Mouse (Mus musculus) MEL (cell line): ENCODE measurements around the gene Caml. TPM values are rescaled to one million over a fixed set of nuclear protein-coding genes. Genes with fewer than 3 reads are reported as not detected.

Experiments
- DNase-seq: peaks from one replicate; pipeline ENCODE4 v3.0.0; 2011; ENCODE audit warnings: low read depth, low spot score
- H3K27ac ChIP-seq: 2 replicates; pipeline ENCODE4 v1.5.1; 2012; ENCODE audit warnings: low read depth, mild to moderate bottlenecking, control low read depth, low read length, moderate library complexity; ENCODE audit not compliant: control insufficient read depth
- H3K27me3 ChIP-seq, 2 experiments: fragments of 150-350 bp in 1 of 2; sonication (generic) in 1 of 2; 2 replicates each; pipeline ENCODE4 v1.6.1; 2012; ENCODE audit warnings: low read length in 2 of 2, mild to moderate bottlenecking in 2 of 2, improper control_type of control experiment in 1 of 2, moderate library complexity in 1 of 2; ENCODE audit not compliant: insufficient read depth in 2 of 2, control insufficient read depth in 1 of 2
- H3K36me3 ChIP-seq, 2 experiments: 2 replicates each; pipeline ENCODE4 v1.6.1; 2012 to 2014; ENCODE audit warnings: low read length in 2 of 2, improper control_type of control experiment in 1 of 2, inconsistent platforms in 1 of 2, mild to moderate bottlenecking in 1 of 2; ENCODE audit not compliant: insufficient read depth in 2 of 2, control insufficient read depth in 1 of 2
- H3K4me1 ChIP-seq, 2 experiments: fragments of 150-350 bp in 1 of 2; sonication (generic) in 1 of 2; 2 replicates each; pipeline ENCODE4 v1.6.1; 2012; ENCODE audit warnings: low read length in 2 of 2, improper control_type of control experiment in 1 of 2, mild to moderate bottlenecking in 1 of 2; ENCODE audit not compliant: insufficient read depth in 2 of 2, control insufficient read depth in 1 of 2
- H3K4me3 ChIP-seq, 2 experiments: fragments of 150-350 bp in 1 of 2; sonication (generic) in 1 of 2; 2 replicates each; pipeline ENCODE4 v1.5.1; 2012; ENCODE audit warnings: low read depth in 2 of 2, low read length in 2 of 2, mild to moderate bottlenecking in 2 of 2, moderate library complexity in 2 of 2, control low read depth in 1 of 2, improper control_type of control experiment in 1 of 2; ENCODE audit not compliant: control insufficient read depth in 1 of 2, insufficient read depth in 1 of 2
- H3K79me2 ChIP-seq: 2 replicates; pipeline ENCODE4 v1.6.1; 2012; ENCODE audit warnings: mild to moderate bottlenecking, low read length, moderate library complexity; ENCODE audit not compliant: control insufficient read depth, poor library complexity, insufficient read depth
- H3K9ac ChIP-seq: 2 replicates; pipeline ENCODE4 v1.6.1; 2012; ENCODE audit warnings: low read depth, mild to moderate bottlenecking, control low read depth, low read length, moderate library complexity; ENCODE audit not compliant: control insufficient read depth, poor library complexity, severe bottlenecking
- H3K9me3 ChIP-seq: fragments of 150-350 bp; sonication (generic); replicated peaks from 2 replicates; pipeline ENCODE4 v1.6.1; 2012; ENCODE audit warnings: mild to moderate bottlenecking, low read length, improper control_type of control experiment, moderate library complexity; ENCODE audit not compliant: insufficient read depth
- BHLHE40 ChIP-seq: IDR thresholded peaks from 2 replicates; pipeline ENCODE4 v1.6.1; 2012; ENCODE audit warnings: low read depth, mild to moderate bottlenecking, inconsistent platforms, low read length, improper control_type of control experiment, borderline replicate concordance
- CHD2 ChIP-seq: IDR thresholded peaks from 2 replicates; pipeline ENCODE4 v1.6.1; 2011; ENCODE audit warnings: low read length, improper control_type of control experiment
- ETS1 ChIP-seq: IDR thresholded peaks from 2 replicates; pipeline ENCODE4 v1.6.1; 2012; ENCODE audit warnings: low read depth, mild to moderate bottlenecking, inconsistent platforms, low read length, improper control_type of control experiment, moderate library complexity
- GABPA ChIP-seq: IDR thresholded peaks from 2 replicates; pipeline ENCODE4 v1.6.1; 2012; ENCODE audit warnings: low read depth, mild to moderate bottlenecking, inconsistent platforms, low read length, improper control_type of control experiment, moderate library complexity
- GATA1 ChIP-seq: IDR thresholded peaks from 2 replicates; pipeline ENCODE4 v1.6.1; 2011; ENCODE audit warnings: low read depth, low read length, improper control_type of control experiment
- HCFC1 ChIP-seq: IDR thresholded peaks from 2 replicates; pipeline ENCODE4 v1.6.1; 2012; ENCODE audit warnings: low read depth, mild to moderate bottlenecking, inconsistent platforms, low read length, improper control_type of control experiment, moderate library complexity
- KAT2A ChIP-seq: conservative IDR thresholded peaks from 2 replicates; pipeline ENCODE4 v1.6.1; 2012; ENCODE audit warnings: low read depth, low read length, improper control_type of control experiment, inconsistent platforms
- MAZ ChIP-seq: IDR thresholded peaks from 2 replicates; pipeline ENCODE4 v1.6.1; 2012; ENCODE audit warnings: low read depth, mild to moderate bottlenecking, inconsistent platforms, low read length, improper control_type of control experiment
- MYC ChIP-seq: IDR thresholded peaks from 2 replicates; pipeline ENCODE4 v1.6.1; 2011; ENCODE audit warnings: low read depth, mild to moderate bottlenecking, low read length, improper control_type of control experiment, moderate library complexity
- POLR2AphosphoS5 ChIP-seq: IDR thresholded peaks from 2 replicates; pipeline ENCODE4 v1.6.1; 2012; ENCODE audit warnings: low read depth, borderline replicate concordance, mild to moderate bottlenecking, inconsistent platforms, low read length, moderate library complexity, mixed read lengths
- RAD21 ChIP-seq: IDR thresholded peaks from 2 replicates; pipeline ENCODE4 v1.6.1; 2011; ENCODE audit warnings: mild to moderate bottlenecking, low read depth, low read length, improper control_type of control experiment
- RCOR1 ChIP-seq: IDR thresholded peaks from 2 replicates; pipeline ENCODE4 v1.6.1; 2012; ENCODE audit warnings: low read depth, mild to moderate bottlenecking, inconsistent platforms, low read length, improper control_type of control experiment
- SIN3A ChIP-seq: IDR thresholded peaks from 2 replicates; pipeline ENCODE4 v1.6.1; 2012; ENCODE audit warnings: low read length, improper control_type of control experiment, inconsistent platforms
- TAL1 ChIP-seq: IDR thresholded peaks from 2 replicates; pipeline ENCODE4 v1.6.1; 2012; ENCODE audit warnings: mild to moderate bottlenecking, inconsistent platforms, low read length, moderate library complexity, mixed read lengths
- TBP ChIP-seq: IDR thresholded peaks from 2 replicates; pipeline ENCODE4 v1.8.0; 2011; ENCODE audit warnings: low read depth, low read length, improper control_type of control experiment
- USF1 ChIP-seq: IDR thresholded peaks from 2 replicates; pipeline ENCODE4 v1.6.1; 2014; ENCODE audit warnings: low read depth, mild to moderate bottlenecking, inconsistent platforms, low read length, improper control_type of control experiment, moderate library complexity
- USF2 ChIP-seq, 2 experiments: IDR thresholded peaks; 2 replicates each; pipeline ENCODE4 v1.6.1; 2011 to 2012; ENCODE audit warnings: improper control_type of control experiment in 2 of 2, low read length in 2 of 2, borderline replicate concordance in 1 of 2, inconsistent platforms in 1 of 2, low read depth in 1 of 2, mild to moderate bottlenecking in 1 of 2; ENCODE audit not compliant: insufficient read depth in 1 of 2
- ZC3H11A ChIP-seq: IDR thresholded peaks from 2 replicates; pipeline ENCODE4 v1.6.1; 2012; ENCODE audit warnings: low read depth, mild to moderate bottlenecking, inconsistent platforms, low read length, improper control_type of control experiment
- ZKSCAN1 ChIP-seq: IDR thresholded peaks from 2 replicates; pipeline ENCODE4 v1.6.1; 2012; ENCODE audit warnings: low read depth, mild to moderate bottlenecking, inconsistent platforms, low read length, improper control_type of control experiment, moderate library complexity
- ZNF384 ChIP-seq: IDR thresholded peaks from 2 replicates; pipeline ENCODE4 v1.6.1; 2012; ENCODE audit warnings: low read depth, mild to moderate bottlenecking, inconsistent platforms, low read length, improper control_type of control experiment
- polyA plus RNA-seq, 2 experiments: library from polyadenylated mRNA; stranded (reverse) in 1 of 2; unstranded in 1 of 2; fragments of >175 nt in 1 of 2; fragments of >200 nt in 1 of 2; gene quantifications; 2 replicates each; pipeline versions ENCODE4 v1.2.1 to v1.2.4; 2012; ENCODE audit warnings: low replicate concordance in 2 of 2, low read depth in 1 of 2; ENCODE audit not compliant: insufficient read length in 2 of 2, insufficient read depth in 1 of 2, missing spikeins in 1 of 2
- total RNA-seq: library from RNA; depleted of rRNA; stranded (reverse); fragments of 300-350 nt; gene quantifications from 2 replicates; pipeline ENCODE4 v1.2.3, GENCODE M21; 2012

Caml gene
- total and polyA plus RNA-seq, 3 experiments = 42.5 to 47.1 TPM; not detected in 1

- no peak overlapping the region for H3K9ac ChIP-seq
- no peak overlapping the region for H3K4me3 ChIP-seq
- H3K79me2 ChIP-seq = peaks cover 7% of the 10 kb centered on the region
- no peak overlapping the region for H3K27ac ChIP-seq
- DNase-seq = no peak
- H3K9me3 ChIP-seq = no peaks in the 10 kb centered on the region
- H3K27me3 ChIP-seq = no peaks in the 10 kb centered on the region
- peaks cover 2 to 4% of the 10 kb centered on the region in 2 experiments for H3K4me1 ChIP-seq
- no peak for TF ChIP-seq RAD21
- TF ChIP-seq CHD2 = no peak
- no peak for TF ChIP-seq KAT2A
- no peak for TF ChIP-seq ZKSCAN1
- TF ChIP-seq BHLHE40 = no peak
- TF ChIP-seq GABPA = no peak
- no peak for TF ChIP-seq ETS1
- no peak for TF ChIP-seq USF2 (IDR thresholded peaks at IDR 0.05; ENCODE audit: borderline replicate concordance in 1 of 2, insufficient read depth in 1 of 2, low read depth in 1 of 2, low read length in 2 of 2)
- no peak for TF ChIP-seq MYC
- TF ChIP-seq SIN3A = no peak
- no peak for TF ChIP-seq GATA1
- TF ChIP-seq USF1 = no peak
- no peak for TF ChIP-seq TBP
- peaks cover 0 to 7% of the 10 kb centered on the region in 2 experiments; a peak in 2 of 4 replicates for H3K36me3 ChIP-seq
These were observed 18.2 kb upstream of the Caml start for GRCm38 (mm10) chr13:55604606-55605005.

- Histone ChIP-seq H3K36me3 (no peaks in the 10 kb centered on the region; a peak in 1 of 4 replicates), H3K9me3 (no peaks in the 10 kb centered on the region), H3K4me3 (no peak overlapping the region), H3K27me3 (no peaks in the 10 kb centered on the region), H3K79me2 (no peaks in the 10 kb centered on the region; the same call in 1 of the 2 replicates), H3K27ac (no peak overlapping the region), H3K4me1 (peaks cover 0 to 4% of the 10 kb centered on the region in 2 experiments; a peak in 2 of 4 replicates), H3K9ac (no peak overlapping the region)
- TF ChIP-seq ZNF384 (no peak), RCOR1 (no peak), ZC3H11A (no peak), TAL1 (no peak), SIN3A (no peak), MAZ (no peak), POLR2AphosphoS5 (no peak), HCFC1 (no peak)
- peak; percentile 44 for DNase-seq
These were observed 15.7 kb upstream of the Caml start for GRCm38 (mm10) chr13:55606899-55607623.
